Mouse (Mus musculus) cerebellum, adult 11 months (tissue): ENCODE results near the gene Pcdh7.
"Not testable (repeated sequence)": the region's sequence is repeated elsewhere in the genome, so short reads cannot be mapped to it uniquely, and the experiment has no call there.

ENCODE experiments used
- DNase-seq: peaks from one replicate; pipeline ENCODE4 v3.0.0; 2022

Pcdh7 gene

GRCm38 (mm10) chr5:58174335-58174734, 456.6 kb downstream of the Pcdh7 start:
- DNase-seq: not testable (repeated sequence)

- no peak for DNase-seq
Observed at GRCm38 (mm10) chr5:58175532-58175931, 457.8 kb downstream of the Pcdh7 start.
